Comparison of ENCODE assay signal across 16 mouse cellular contexts in genomic region chr15:86176771-86177702, GRCm38 (mm10). TPM values are rescaled to one million over a fixed set of nuclear protein-coding genes. Genes with fewer than 3 reads are reported as not detected.
DNase-seq lines count a peak whose midpoint lies in the region; ATAC-seq and TF ChIP-seq lines count a peak whose summit lies in the region.
"Had no signal": no experiment of that assay in that cellular context is flagged by ENCODE, and none has a peak within 500 bp of the region (broad histone marks: within the 10 kb centered on the region; RNA-seq: fewer than 3 reads in every experiment).

No protein-coding gene starts in this region.

- TF ChIP-seq CTCF in small intestine, adult 2 months (IDR thresholded peaks at IDR 0.05; ENCODE audit: extremely low read depth, insufficient read length, insufficient replicate concordance, low read depth, low read length), result no peak

- H3K27me3 ChIP-seq in hindbrain, embryonic 15.5 days, result no peaks in the 10 kb centered on the region
- H3K27me3 ChIP-seq in hindbrain, embryonic 12.5 days, result no peaks in the 10 kb centered on the region
- H3K27me3 ChIP-seq in midbrain, embryonic 16.5 days (ENCODE audit: control insufficient read depth, insufficient read depth, low read depth, low read length), result no peaks in the 10 kb centered on the region
- no peaks in the 10 kb centered on the region for H3K27me3 ChIP-seq in midbrain, embryonic 13.5 days
- no peaks in the 10 kb centered on the region for H3K27me3 ChIP-seq in small intestine, adult 2 months (ENCODE audit: control insufficient read depth, insufficient read depth, low read length)
- H3K27me3 ChIP-seq in intestine, embryonic 15.5 days (replicated peaks), result no peaks in the 10 kb centered on the region
- H3K27me3 ChIP-seq: embryonic facial prominence, embryonic 12.5 days; kidney, embryonic 15.5 days; neural tube, embryonic 13.5 days had no signal

- TF ChIP-seq POLR2A in small intestine, adult 2 months (IDR thresholded peaks at IDR 0.05; ENCODE audit: low read depth, low read length), result no peak

- DNase-seq in cerebellum, adult 9-11 months, result peak; percentile 53
- DNase-seq: midbrain, embryonic 14.5 days; retina, postnatal 1 day had no signal

- ATAC-seq in cerebellum, adult (ENCODE audit: insufficient number of reproducible peaks, low FRiP score, low TSS enrichment), result no peak
- peak; percentile 51 for ATAC-seq in hindbrain, embryonic 15.5 days (ENCODE audit: low FRiP score, low read depth)
- ATAC-seq in hindbrain, embryonic 12.5 days (ENCODE audit: low FRiP score), result no peak
- 0 out of 2 replicates have a peak, but pooled peaks have one; percentile 30 for ATAC-seq in midbrain, embryonic 16.5 days
- no peak for ATAC-seq in midbrain, embryonic 13.5 days
- ATAC-seq in intestine, embryonic 15.5 days, result no peak
- ATAC-seq: CD4-positive, CD25-positive, alpha-beta regulatory T cell, adult 4 months had no signal

- no peak overlapping the region for H3K9ac ChIP-seq in hindbrain, embryonic 15.5 days
- no peak overlapping the region for H3K9ac ChIP-seq in hindbrain, embryonic 12.5 days
- no peak overlapping the region for H3K9ac ChIP-seq in midbrain, embryonic 16.5 days (ENCODE audit: low read depth, low read length)
- H3K9ac ChIP-seq in midbrain, embryonic 13.5 days (replicated peaks), result no peak overlapping the region
- H3K9ac ChIP-seq in intestine, embryonic 15.5 days, result no peak overlapping the region
- H3K9ac ChIP-seq: embryonic facial prominence, embryonic 12.5 days; kidney, embryonic 15.5 days; liver, embryonic 14.5 days; neural tube, embryonic 13.5 days had no signal

- no peaks in the 10 kb centered on the region for H3K9me3 ChIP-seq in hindbrain, embryonic 15.5 days
- H3K9me3 ChIP-seq in hindbrain, embryonic 12.5 days (replicated peaks), result no peaks in the 10 kb centered on the region
- H3K9me3 ChIP-seq in midbrain, embryonic 16.5 days (replicated peaks; ENCODE audit: control insufficient read depth, low read length, poor library complexity, severe bottlenecking), result no peaks in the 10 kb centered on the region
- H3K9me3 ChIP-seq in midbrain, embryonic 13.5 days, result no peaks in the 10 kb centered on the region
- no peaks in the 10 kb centered on the region for H3K9me3 ChIP-seq in intestine, embryonic 15.5 days
- H3K9me3 ChIP-seq: embryonic facial prominence, embryonic 12.5 days; hindbrain, embryonic 10.5 days; kidney, embryonic 15.5 days; neural tube, embryonic 13.5 days had no signal

- H3K27ac ChIP-seq in hindbrain, embryonic 15.5 days (replicated peaks), result no peak overlapping the region
- no peak overlapping the region for H3K27ac ChIP-seq in hindbrain, embryonic 12.5 days
- H3K27ac ChIP-seq in midbrain, embryonic 16.5 days (ENCODE audit: low read length), result no peak overlapping the region
- no peak overlapping the region for H3K27ac ChIP-seq in midbrain, embryonic 13.5 days
- peak overlapping the region; percentile 28; the same call in 1 of the 2 replicates for H3K27ac ChIP-seq in small intestine, adult 2 months (ENCODE audit: insufficient read depth, low read depth, low read length)
- H3K27ac ChIP-seq in intestine, embryonic 15.5 days, result no peak overlapping the region
- H3K27ac ChIP-seq: embryonic facial prominence, embryonic 12.5 days; hindbrain, embryonic 10.5 days; kidney, embryonic 15.5 days; liver, embryonic 14.5 days; neural tube, embryonic 13.5 days had no signal

- H3K4me2 ChIP-seq in hindbrain, embryonic 15.5 days, result no peak overlapping the region
- no peak overlapping the region for H3K4me2 ChIP-seq in hindbrain, embryonic 12.5 days (replicated peaks)
- no peak overlapping the region for H3K4me2 ChIP-seq in midbrain, embryonic 16.5 days (ENCODE audit: low read length)
- H3K4me2 ChIP-seq in midbrain, embryonic 13.5 days (replicated peaks), result no peak overlapping the region
- no peak overlapping the region for H3K4me2 ChIP-seq in intestine, embryonic 15.5 days (replicated peaks)
- H3K4me2 ChIP-seq: embryonic facial prominence, embryonic 12.5 days; kidney, embryonic 15.5 days; neural tube, embryonic 13.5 days had no signal

- H3K4me3 ChIP-seq in hindbrain, embryonic 15.5 days, result no peak overlapping the region
- H3K4me3 ChIP-seq in hindbrain, embryonic 12.5 days, result no peak overlapping the region
- no peak overlapping the region for H3K4me3 ChIP-seq in midbrain, embryonic 16.5 days (ENCODE audit: low read depth, low read length)
- H3K4me3 ChIP-seq in midbrain, embryonic 13.5 days (replicated peaks), result no peak overlapping the region
- H3K4me3 ChIP-seq in small intestine, adult 2 months (ENCODE audit: low read depth, low read length), result no peak overlapping the region
- H3K4me3 ChIP-seq in intestine, embryonic 15.5 days (replicated peaks), result no peak overlapping the region
- H3K4me3 ChIP-seq: embryonic facial prominence, embryonic 12.5 days; hindbrain, embryonic 10.5 days; kidney, embryonic 15.5 days; neural tube, embryonic 13.5 days had no signal

- H3K36me3 ChIP-seq in hindbrain, embryonic 15.5 days, result no peaks in the 10 kb centered on the region
- 0 out of 2 replicates have a peak, but pooled peaks cover 4% of the 10 kb centered on the region for H3K36me3 ChIP-seq in hindbrain, embryonic 12.5 days
- no peaks in the 10 kb centered on the region for H3K36me3 ChIP-seq in midbrain, embryonic 16.5 days (ENCODE audit: control insufficient read depth, insufficient read depth, low read length)
- no peaks in the 10 kb centered on the region for H3K36me3 ChIP-seq in midbrain, embryonic 13.5 days
- H3K36me3 ChIP-seq in small intestine, adult 2 months (ENCODE audit: control insufficient read depth, insufficient read depth, low read length), result no peaks in the 10 kb centered on the region
- H3K36me3 ChIP-seq in intestine, embryonic 15.5 days, result no peaks in the 10 kb centered on the region
- H3K36me3 ChIP-seq: embryonic facial prominence, embryonic 12.5 days; hindbrain, embryonic 10.5 days; kidney, embryonic 15.5 days; neural tube, embryonic 13.5 days had no signal

- WGBS in hindbrain, embryonic 15.5 days, result 75% methylated on average over 22 of the region's 22 CpGs
- WGBS in hindbrain, embryonic 12.5 days, result 83% methylated on average over 22 of the region's 22 CpGs
- 81% methylated on average over 22 of the region's 22 CpGs for WGBS in midbrain, embryonic 16.5 days
- WGBS in midbrain, embryonic 13.5 days, result 86% methylated on average over 22 of the region's 22 CpGs
- WGBS in small intestine, adult 2 months, result 22% methylated on average over 22 of the region's 22 CpGs
- 66% methylated on average over 22 of the region's 22 CpGs for WGBS in intestine, embryonic 15.5 days

- peaks cover 13% of the 10 kb centered on the region for H3K4me1 ChIP-seq in hindbrain, embryonic 15.5 days (replicated peaks)
- peaks cover 28% of the 10 kb centered on the region for H3K4me1 ChIP-seq in hindbrain, embryonic 12.5 days
- peaks cover 9% of the 10 kb centered on the region for H3K4me1 ChIP-seq in midbrain, embryonic 16.5 days (ENCODE audit: control insufficient read depth, insufficient read depth, low read length)
- H3K4me1 ChIP-seq in midbrain, embryonic 13.5 days (replicated peaks), result peaks cover 19% of the 10 kb centered on the region
- peaks cover 71% of the 10 kb centered on the region for H3K4me1 ChIP-seq in small intestine, adult 2 months (ENCODE audit: control insufficient read depth, insufficient read depth, insufficient read length, low read length)
- peaks cover 9% of the 10 kb centered on the region for H3K4me1 ChIP-seq in intestine, embryonic 15.5 days (replicated peaks)

RNA-seq across cellular contexts. Expression of gene Cerk, which starts 8.9 kb away (rescaled TPM):
- 23.2 and 24.5 TPM in 2 replicates for polyA plus RNA-seq in hindbrain, embryonic 15.5 days (2015; fragmentation: Nextera tagmentation; extraction: Ambion mirVana)
- 26.0 and 28.1 TPM in 2 replicates for polyA plus RNA-seq in hindbrain, embryonic 12.5 days (2016; fragmentation: Nextera tagmentation; extraction: Ambion mirVana)
- 22.6 and 25.0 TPM in 2 replicates for polyA plus RNA-seq in midbrain, embryonic 16.5 days (2015; fragmentation: Nextera tagmentation; extraction: Ambion mirVana)
- 20.6 and 22.3 TPM in 2 replicates for polyA plus RNA-seq in midbrain, embryonic 13.5 days (2015; fragmentation: Nextera tagmentation; extraction: Ambion mirVana)
- polyA plus RNA-seq in small intestine, adult 2 months (2012; rRNA removed), result 14.4 and 47.8 TPM in 2 replicates
- 8.4 and 8.9 TPM in 2 replicates for polyA plus RNA-seq in intestine, embryonic 15.5 days (2015; fragmentation: Nextera tagmentation; extraction: Ambion mirVana)

RNA-seq across cellular contexts. Expression of gene Tbc1d22a, which starts 37.2 kb away (rescaled TPM):
- polyA plus RNA-seq in hindbrain, embryonic 15.5 days (2015; fragmentation: Nextera tagmentation; extraction: Ambion mirVana), result 11.7 and 13.2 TPM in 2 replicates
- 13.8 and 14.1 TPM in 2 replicates for polyA plus RNA-seq in hindbrain, embryonic 12.5 days (2016; fragmentation: Nextera tagmentation; extraction: Ambion mirVana)
- polyA plus RNA-seq in midbrain, embryonic 16.5 days (2015; fragmentation: Nextera tagmentation; extraction: Ambion mirVana), result 12.8 and 13.5 TPM in 2 replicates
- 13.4 and 13.6 TPM in 2 replicates for polyA plus RNA-seq in midbrain, embryonic 13.5 days (2015; fragmentation: Nextera tagmentation; extraction: Ambion mirVana)
- 23.1 and 54.8 TPM in 2 replicates for polyA plus RNA-seq in small intestine, adult 2 months (2012; rRNA removed)
- polyA plus RNA-seq in intestine, embryonic 15.5 days (2015; fragmentation: Nextera tagmentation; extraction: Ambion mirVana), result 10.0 and 10.9 TPM in 2 replicates

Comparison
In these comparisons a context has a peak if more than half of its experiments do, and no peak if none do; other contexts are left out.
1. ATAC-seq: peak in hindbrain, embryonic 15.5 days (single experiment) and midbrain, embryonic 16.5 days (single experiment); none in cerebellum, adult (single experiment), hindbrain, embryonic 12.5 days (single experiment), midbrain, embryonic 13.5 days (single experiment) and intestine, embryonic 15.5 days (single experiment).